Mouse (Mus musculus) megakaryocyte, adult 5-6 weeks (primary cell): ENCODE measurements around the gene Ankrd31. TPM values are rescaled to one million over a fixed set of nuclear protein-coding genes. Genes with fewer than 3 reads are reported as not detected.
A peak's percentile ranks its signal among the peaks of the same experiment; 100 is the strongest.
"Not testable (repeated sequence)": the region's sequence is repeated elsewhere in the genome, so short reads cannot be mapped to it uniquely, and the experiment has no call there.

Source experiments
- ATAC-seq: 2 replicates; pipeline ENCODE4 v1.8.0; 2016; ENCODE audit warnings: mild to moderate bottlenecking, inconsistent platforms; ENCODE audit not compliant: poor library complexity, severe bottlenecking
- total RNA-seq, 2 experiments: library from RNA; stranded (forward) in 1 of 2; stranded (reverse) in 1 of 2; fragments of 153-499, 151-499 nt in 1 of 2; fragments of 221-1000, 200-1000 nt in 1 of 2; gene quantifications; 2 replicates each; pipeline versions ENCODE4 v1.2.3 to v1.2.4; 2015 to 2017

Gene Ankrd31
- total RNA-seq, 2 experiments from 2014 or later: not detected

GRCm38 (mm10) chr13:96936173-96936777 is 188.2 kb downstream of the Ankrd31 start:
- no peak for ATAC-seq

GRCm38 (mm10) chr13:96937059-96937558 is 189.0 kb downstream of the Ankrd31 start:
- no peak for ATAC-seq

- no peak for ATAC-seq
Observed at GRCm38 (mm10) chr13:96939680-96940079, 191.6 kb downstream of the Ankrd31 start.

- ATAC-seq: not testable (repeated sequence)
Observed at GRCm38 (mm10) chr13:96941481-96941880, 193.4 kb downstream of the Ankrd31 start.

GRCm38 (mm10) chr13:96943571-96943970 is 195.5 kb downstream of the Ankrd31 start:
- no peak for ATAC-seq

GRCm38 (mm10) chr13:96945748-96946147 is 197.7 kb downstream of the Ankrd31 start:
- ATAC-seq: no peak

- no peak for ATAC-seq
Observed at GRCm38 (mm10) chr13:96947722-96948121, 199.7 kb downstream of the Ankrd31 start.

- no peak for ATAC-seq
Observed at GRCm38 (mm10) chr13:96951880-96952279, 203.8 kb downstream of the Ankrd31 start.

- peak; percentile 74 for ATAC-seq
Observed at GRCm38 (mm10) chr13:96956466-96956865, 208.4 kb downstream of the Ankrd31 start.

Other genes with a start within 250 kb of the Ankrd31 start
- 9.5 and 16.5 TPM in 2 replicates for gene Polk, start 205.7 kb upstream of the Ankrd31 start, total RNA-seq (2015)
- 7.7 and 9.5 TPM in 2 replicates for gene Polk, start 205.7 kb upstream of the Ankrd31 start, total RNA-seq (2017)
- 45.6 and 58.8 TPM in 2 replicates for gene Col4a3bp, start 205.7 kb upstream of the Ankrd31 start, total RNA-seq (2015)
- 88.5 and 101 TPM in 2 replicates for gene Col4a3bp, start 205.7 kb upstream of the Ankrd31 start, total RNA-seq (2017)
- 27.8 and 31.8 TPM in 2 replicates for gene Hmgcr, start 77.3 kb upstream of the Ankrd31 start, total RNA-seq (2015)
- 34.6 and 36.5 TPM in 2 replicates for gene Hmgcr, start 77.3 kb upstream of the Ankrd31 start, total RNA-seq (2017)
- gene Gcnt4, start 176.4 kb downstream of the Ankrd31 start, total RNA-seq (2015): 0.09 and 0.11 TPM in 2 replicates
- 0.11 TPM in 1 of 2 replicates, not detected in the other for gene Gcnt4, start 176.4 kb downstream of the Ankrd31 start, total RNA-seq (2017)